Mouse (Mus musculus) CH12.LX (cell line): ENCODE data around the gene Uvrag. TPM values are rescaled to one million over a fixed set of nuclear protein-coding genes. Genes with fewer than 3 reads are reported as not detected.

ENCODE experiments used
- DNase-seq: peaks from one replicate; pipeline ENCODE4 v3.0.0-alpha.2; 2013; ENCODE audit errors: extremely low read depth
- H3K27ac ChIP-seq: 2 replicates; pipeline ENCODE4 v1.5.1; 2012; ENCODE audit warnings: low read depth, mild to moderate bottlenecking, control low read depth, moderate library complexity; ENCODE audit not compliant: insufficient read depth
- H3K27me3 ChIP-seq: replicated peaks from 2 replicates; pipeline ENCODE3; 2012; ENCODE audit warnings: inconsistent platforms
- H3K36me3 ChIP-seq, 2 experiments: replicated peaks in 1 of 2; 2 replicates each; pipeline versions ENCODE3 to v1.6.1; 2012; ENCODE audit warnings: inconsistent platforms in 1 of 2, low read length in 1 of 2, mild to moderate bottlenecking in 1 of 2, mixed read lengths in 1 of 2, moderate library complexity in 1 of 2; ENCODE audit not compliant: control insufficient read depth in 1 of 2, insufficient read depth in 1 of 2
- H3K4me1 ChIP-seq, 2 experiments: 2 replicates each; pipeline ENCODE4 v1.6.1; 2012; ENCODE audit warnings: inconsistent platforms in 1 of 2, moderate library complexity in 1 of 2; ENCODE audit not compliant: insufficient read depth in 2 of 2, control insufficient read depth in 1 of 2
- H3K4me2 ChIP-seq: 2 replicates; pipeline ENCODE4 v1.6.1; 2012; ENCODE audit warnings: low read depth, mild to moderate bottlenecking, control low read depth; ENCODE audit not compliant: poor library complexity, insufficient read depth, severe bottlenecking
- H3K4me3 ChIP-seq, 3 experiments: fragments of 150-350 bp in 1 of 3; sonication (generic) in 1 of 3; replicated peaks in 1 of 3; 2 replicates each; pipeline versions ENCODE3 to v1.5.1; 2011 to 2012; ENCODE audit warnings: low read depth in 2 of 3, low read length in 2 of 3, mild to moderate bottlenecking in 2 of 3, moderate library complexity in 2 of 3, control low read depth in 1 of 3, improper control_type of control experiment in 1 of 3, inconsistent platforms in 1 of 3, mixed read lengths in 1 of 3; ENCODE audit not compliant: poor library complexity in 1 of 3
- H3K79me2 ChIP-seq: replicated peaks from 2 replicates; pipeline ENCODE4 v1.6.1; 2012; ENCODE audit warnings: mild to moderate bottlenecking, moderate library complexity; ENCODE audit not compliant: control insufficient read depth, poor library complexity, insufficient read depth, severe bottlenecking; ENCODE audit errors: extremely low read depth
- H3K9ac ChIP-seq: 2 replicates; pipeline ENCODE4 v1.6.1; 2012; ENCODE audit warnings: low read depth, mild to moderate bottlenecking, control low read depth, moderate library complexity; ENCODE audit not compliant: insufficient read depth
- H3K9me3 ChIP-seq: replicated peaks from 2 replicates; pipeline ENCODE3; 2012; ENCODE audit warnings: low read length, inconsistent platforms, mixed read lengths
- BHLHE40 ChIP-seq: IDR thresholded peaks from 2 replicates; pipeline ENCODE4 v1.6.1; 2011; ENCODE audit warnings: mild to moderate bottlenecking, low read depth, low read length, improper control_type of control experiment
- CHD1 ChIP-seq: IDR thresholded peaks from 2 replicates; pipeline ENCODE4 v1.6.1; 2012; ENCODE audit warnings: low read depth, low read length, improper control_type of control experiment, inconsistent platforms
- E2F4 ChIP-seq: IDR thresholded peaks from 2 replicates; pipeline ENCODE4 v1.6.1; 2011; ENCODE audit warnings: low read depth, low read length, improper control_type of control experiment; ENCODE audit not compliant: insufficient replicate concordance
- EP300 ChIP-seq: IDR thresholded peaks from 2 replicates; pipeline ENCODE4 v1.6.1; 2011; ENCODE audit warnings: low read length, improper control_type of control experiment
- ETS1 ChIP-seq: conservative IDR thresholded peaks from 2 replicates; pipeline ENCODE4 v1.6.1; 2012; ENCODE audit warnings: low read depth, mild to moderate bottlenecking, inconsistent platforms, low read length, improper control_type of control experiment, moderate library complexity
- IRF4 ChIP-seq: IDR thresholded peaks from 2 replicates; pipeline ENCODE4 v1.6.1; 2014; ENCODE audit warnings: low read depth, mild to moderate bottlenecking, inconsistent platforms, low read length, improper control_type of control experiment
- JUN ChIP-seq: IDR thresholded peaks from 2 replicates; pipeline ENCODE4 v1.6.1; 2011; ENCODE audit warnings: low read depth, mild to moderate bottlenecking, low read length, improper control_type of control experiment, moderate library complexity; ENCODE audit not compliant: insufficient read depth
- JUND ChIP-seq: conservative IDR thresholded peaks from 2 replicates; pipeline ENCODE4 v1.6.1; 2011; ENCODE audit warnings: low read depth, low read length, improper control_type of control experiment
- KAT2A ChIP-seq: IDR thresholded peaks from 2 replicates; pipeline ENCODE4 v1.6.1; 2012; ENCODE audit warnings: low read length, improper control_type of control experiment, inconsistent platforms; ENCODE audit not compliant: insufficient replicate concordance
- MAX ChIP-seq: IDR thresholded peaks from 2 replicates; pipeline ENCODE4 v1.6.1; 2011; ENCODE audit warnings: low read length, improper control_type of control experiment
- MAZ ChIP-seq: IDR thresholded peaks from 2 replicates; pipeline ENCODE4 v1.6.1; 2012; ENCODE audit warnings: low read depth, mild to moderate bottlenecking, inconsistent platforms, low read length, improper control_type of control experiment, moderate library complexity
- MEF2A ChIP-seq: IDR thresholded peaks from 2 replicates; pipeline ENCODE4 v1.6.1; 2014; ENCODE audit warnings: low read depth, mild to moderate bottlenecking, inconsistent platforms, low read length, improper control_type of control experiment, borderline replicate concordance
- MXI1 ChIP-seq: IDR thresholded peaks from 2 replicates; pipeline ENCODE4 v1.6.1; 2011; ENCODE audit warnings: mild to moderate bottlenecking, low read depth, low read length, improper control_type of control experiment
- MYC ChIP-seq: IDR thresholded peaks from 2 replicates; pipeline ENCODE4 v1.6.1; 2011; ENCODE audit warnings: low read depth, mild to moderate bottlenecking, improper control_type of control experiment, low read length
- PAX5 ChIP-seq: IDR thresholded peaks from 2 replicates; pipeline ENCODE4 v1.6.1; 2012; ENCODE audit warnings: low read length, inconsistent platforms, mixed read lengths
- SIN3A ChIP-seq: IDR thresholded peaks from 2 replicates; pipeline ENCODE4 v1.6.1; 2012; ENCODE audit warnings: low read length, improper control_type of control experiment, inconsistent platforms
- TCF12 ChIP-seq: IDR thresholded peaks from 2 replicates; pipeline ENCODE4 v1.6.1; 2014; ENCODE audit warnings: low read depth, mild to moderate bottlenecking, inconsistent platforms, low read length, improper control_type of control experiment
- ZKSCAN1 ChIP-seq: IDR thresholded peaks from 2 replicates; pipeline ENCODE4 v1.6.1; 2012; ENCODE audit warnings: low read depth, inconsistent platforms, low read length, improper control_type of control experiment, borderline replicate concordance
- ZMIZ1 ChIP-seq: IDR thresholded peaks from 2 replicates; pipeline ENCODE4 v1.6.1; 2012; ENCODE audit warnings: low read depth, mild to moderate bottlenecking, inconsistent platforms, low read length, improper control_type of control experiment
- ZNF384 ChIP-seq: IDR thresholded peaks from 2 replicates; pipeline ENCODE4 v1.6.1; 2012; ENCODE audit warnings: low read depth, low read length, improper control_type of control experiment, inconsistent platforms
- dilution Hi-C: fragments of 300-500 bp; cut with MboI; formaldehyde crosslinking; loops from 2 replicates; pipeline ENCODE4 v1.14.3; 2020; ENCODE audit warnings: low sequenced_read_pairs; ENCODE audit not compliant: extremely low pct_unique_long_range_greater_than_20kb, extremely low pct_ligation_motif_present
- in situ Hi-C: fragments of 300-500 bp; cut with MboI; formaldehyde crosslinking; loops from 3 replicates; pipeline ENCODE4 v1.14.3; 2019; ENCODE audit warnings: low sequenced_read_pairs, low pct_ligation_motif_present, low pct_unique_long_range_greater_than_20kb, mixed read lengths
- polyA plus RNA-seq: library from polyadenylated mRNA; unstranded; fragments of >175 nt; gene quantifications from 2 replicates; pipeline ENCODE4 v1.2.1, GENCODE M21; 2012; ENCODE audit warnings: low read depth; ENCODE audit not compliant: insufficient read length
- total RNA-seq, 2 experiments: library from RNA; depleted of rRNA; stranded (reverse); fragments of 300-350 nt in 1 of 2; fragments of >200 nt in 1 of 2; gene quantifications; 2 replicates each; pipeline ENCODE4 v1.2.3; 2012 to 2014

Uvrag gene
- total and polyA plus RNA-seq, 3 experiments = 20.6 to 47.4 (median 37.5) TPM

DNA sequence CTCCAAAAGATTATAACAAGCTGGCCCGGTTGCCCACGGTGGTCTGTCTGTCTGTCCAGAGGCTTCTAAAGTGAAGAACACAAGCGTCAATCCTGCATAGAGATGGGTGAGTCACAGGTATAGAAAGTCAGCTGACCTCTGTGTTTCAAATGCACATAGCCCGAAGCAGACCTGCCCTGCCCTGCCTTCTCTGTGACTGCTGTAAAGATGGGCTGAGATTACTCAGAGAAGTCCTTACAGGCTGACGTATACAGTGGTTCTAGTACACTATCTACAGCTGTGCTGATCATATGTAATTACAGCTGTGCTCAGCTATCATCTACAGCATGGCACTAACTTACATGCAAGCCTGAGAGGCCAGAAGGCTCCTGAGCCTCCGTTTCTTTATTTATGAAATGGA is 62.1 kb downstream of the Uvrag start:
- dilution Hi-C loops = no loop called here
- peaks cover 0 to 80% of the 10 kb centered on the region in 2 experiments for H3K36me3 ChIP-seq

DNA sequence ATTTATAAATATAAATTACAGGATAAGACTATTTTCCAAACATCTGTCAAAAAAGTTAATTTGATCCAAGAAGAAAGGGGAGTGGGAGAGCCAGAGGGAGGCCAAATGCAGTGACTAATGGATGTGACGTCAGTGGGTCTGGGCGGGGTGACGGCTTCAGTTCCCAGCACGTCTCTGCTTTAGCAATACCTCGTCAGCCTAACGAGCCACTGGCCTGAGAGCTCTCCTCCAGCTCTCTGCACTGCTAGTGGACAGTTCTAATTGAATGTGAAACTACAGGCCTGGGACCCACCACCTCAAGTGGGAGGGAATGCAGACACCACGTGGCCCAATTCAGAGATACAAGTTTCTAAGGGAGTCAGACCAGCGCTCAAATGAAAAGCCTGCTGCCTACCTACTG is 63.7 kb downstream of the Uvrag start:
- in situ Hi-C loops (no loop called here), dilution Hi-C loops (no loop called here)
- no peak overlapping the region for H3K4me3 ChIP-seq
- H3K4me1 ChIP-seq = peaks cover 6 to 20% of the 10 kb centered on the region in 2 experiments
- no peaks in the 10 kb centered on the region for H3K27me3 ChIP-seq
- H3K9ac ChIP-seq = no peak overlapping the region
- H3K9me3 ChIP-seq = no peaks in the 10 kb centered on the region
- TF ChIP-seq ZMIZ1 = no peak
- no peak for TF ChIP-seq JUND
- no peak for TF ChIP-seq TCF12
- H3K79me2 ChIP-seq = no peaks in the 10 kb centered on the region
- H3K4me2 ChIP-seq = no peak overlapping the region
- no peak for DNase-seq
- H3K36me3 ChIP-seq = peaks cover 0 to 84% of the 10 kb centered on the region in 2 experiments
- no peak overlapping the region for H3K27ac ChIP-seq

More for the DNA sequence above, 62.1 kb downstream of the Uvrag start:
- in situ Hi-C loops = no loop called here
- Histone ChIP-seq H3K4me3 (no peak overlapping the region), H3K9ac (no peak overlapping the region), H3K9me3 (no peaks in the 10 kb centered on the region), H3K27ac (no peak overlapping the region), H3K4me2 (no peak overlapping the region), H3K27me3 (no peaks in the 10 kb centered on the region), H3K79me2 (no peaks in the 10 kb centered on the region), H3K4me1 (peaks cover 0 to 6% of the 10 kb centered on the region in 2 experiments; a peak in 2 of 4 replicates)
- TF ChIP-seq CHD1 (no peak), ZKSCAN1 (no peak), KAT2A (no peak), MXI1 (no peak), PAX5 (no peak), MAX (no peak), ZNF384 (no peak), MEF2A (no peak), E2F4 (no peak), SIN3A (no peak), JUN (no peak), EP300 (no peak), MYC (no peak), ZMIZ1 (no peak), BHLHE40 (no peak), MAZ (no peak), ETS1 (no peak), IRF4 (no peak)
- DNase-seq = no peak
